Mouse (Mus musculus): Measurements from ENCODE around the gene Slc16a3. TPM values are rescaled to one million over a fixed set of nuclear protein-coding genes. Genes with fewer than 3 reads are reported as not detected.
A peak's percentile ranks its signal among the peaks of the same experiment; 100 is the strongest.

The Slc16a3 gene
- polyA plus RNA-seq, 1 experiment from 2014 or later: 257 TPM

DNA sequence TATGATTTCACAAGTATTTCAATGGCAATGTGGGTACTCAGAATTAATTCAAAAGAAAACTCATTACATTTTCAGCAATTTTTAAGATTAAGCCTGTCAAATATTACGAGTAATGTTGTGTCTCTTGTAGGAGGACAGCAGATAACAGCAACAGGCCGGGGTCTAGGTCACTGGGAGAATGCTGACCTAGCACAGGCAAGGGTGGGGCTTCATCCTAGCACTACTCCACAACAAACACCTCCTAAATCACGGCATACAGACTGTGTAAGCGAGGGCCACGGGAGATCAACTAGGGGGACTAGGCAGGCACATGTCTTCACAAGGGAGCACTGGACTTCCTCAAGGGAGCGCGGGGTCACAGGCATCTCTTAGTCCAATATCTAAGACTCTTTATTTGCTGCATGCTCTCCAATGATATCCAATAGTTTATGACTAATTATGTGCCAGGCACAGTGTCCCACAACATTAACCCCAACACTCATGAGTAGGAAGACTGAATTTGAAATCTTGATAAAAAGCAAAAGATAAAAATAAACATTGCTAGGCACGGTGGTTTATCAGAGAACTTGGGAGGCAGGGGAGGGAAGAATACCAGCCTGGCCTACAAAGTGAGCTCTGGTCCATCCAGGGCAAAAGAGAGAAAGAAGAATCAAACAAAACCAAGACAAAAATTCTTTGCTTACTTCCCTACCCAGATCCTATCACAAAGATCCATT, 31.6 kb downstream of the Slc16a3 start:
- peak overlapping the region; percentile 58 for H3K4me2 ChIP-seq
- peaks cover 47% of the 10 kb centered on the region for H3K36me3 ChIP-seq (ENCODE audit: control insufficient read depth, insufficient read depth, low read length)
- H3K4me3 ChIP-seq (ENCODE audit: low read depth, low read length): peak overlapping the region; percentile 21
- no peaks in the 10 kb centered on the region for H3K27me3 ChIP-seq (replicated peaks; ENCODE audit: control insufficient read depth, insufficient read depth, low read length)
- H3K9ac ChIP-seq (ENCODE audit: low read depth, low read length): peak overlapping the region; percentile 31
- peak overlapping the region; percentile 87 for H3K27ac ChIP-seq (ENCODE audit: low read depth, low read length)
- DNase-seq (ENCODE audit: low spot score): no peak
- peak; percentile 61 for ATAC-seq (replicated peaks; ENCODE audit: low FRiP score)
- peaks cover 33% of the 10 kb centered on the region for H3K4me1 ChIP-seq (replicated peaks; ENCODE audit: control insufficient read depth, insufficient read depth, low read length)
- WGBS: 55% methylated on average over 8 of the region's 8 CpGs
- no peaks in the 10 kb centered on the region for H3K9me3 ChIP-seq (ENCODE audit: control insufficient read depth, low read length)

DNA sequence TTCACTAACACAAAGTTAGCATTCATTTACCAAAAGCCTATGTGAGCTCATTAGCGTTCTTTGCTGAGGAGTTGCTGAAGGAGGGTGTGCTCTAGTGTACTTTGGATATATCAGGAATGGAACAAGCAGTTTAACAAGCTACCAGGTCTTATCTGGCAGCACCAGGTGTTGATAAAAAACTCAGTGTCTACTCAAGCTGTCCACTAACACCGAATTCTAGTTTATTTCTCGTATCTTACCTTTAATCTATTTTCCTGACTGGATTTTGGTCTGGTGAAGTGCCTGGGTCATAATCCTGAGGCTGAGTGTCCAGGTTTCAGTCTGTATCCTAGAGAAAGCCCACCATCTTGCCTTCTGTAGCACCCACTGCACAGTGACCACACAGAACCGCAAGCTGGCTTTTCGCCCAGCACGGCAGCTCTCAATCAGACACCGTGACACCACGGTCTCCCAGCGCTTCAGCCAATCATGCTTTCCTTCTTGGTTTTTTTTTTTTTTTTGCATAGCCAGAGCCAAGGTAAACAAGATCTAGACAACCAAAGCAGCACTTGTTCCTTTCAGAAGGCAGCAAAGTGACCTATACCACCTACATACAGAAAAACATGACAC, 32.3 kb downstream of the Slc16a3 start:
- H3K27ac ChIP-seq (ENCODE audit: low read depth, low read length): peak overlapping the region; percentile 87
- WGBS: 51% methylated on average over 9 of the region's 9 CpGs
- ATAC-seq (replicated peaks; ENCODE audit: low FRiP score): peak; percentile 91
- H3K9me3 ChIP-seq (ENCODE audit: control insufficient read depth, low read length): no peaks in the 10 kb centered on the region
- peak overlapping the region; percentile 58 for H3K4me2 ChIP-seq
- no peaks in the 10 kb centered on the region for H3K27me3 ChIP-seq (replicated peaks; ENCODE audit: control insufficient read depth, insufficient read depth, low read length)
- peaks cover 35% of the 10 kb centered on the region for H3K4me1 ChIP-seq (replicated peaks; ENCODE audit: control insufficient read depth, insufficient read depth, low read length)
- peak overlapping the region; percentile 31 for H3K9ac ChIP-seq (ENCODE audit: low read depth, low read length)
- no peak for DNase-seq (ENCODE audit: low spot score)
- H3K36me3 ChIP-seq (ENCODE audit: control insufficient read depth, insufficient read depth, low read length): peaks cover 42% of the 10 kb centered on the region
- H3K4me3 ChIP-seq (ENCODE audit: low read depth, low read length): peak overlapping the region; percentile 21; the same call in 1 of the 2 replicates

DNA sequence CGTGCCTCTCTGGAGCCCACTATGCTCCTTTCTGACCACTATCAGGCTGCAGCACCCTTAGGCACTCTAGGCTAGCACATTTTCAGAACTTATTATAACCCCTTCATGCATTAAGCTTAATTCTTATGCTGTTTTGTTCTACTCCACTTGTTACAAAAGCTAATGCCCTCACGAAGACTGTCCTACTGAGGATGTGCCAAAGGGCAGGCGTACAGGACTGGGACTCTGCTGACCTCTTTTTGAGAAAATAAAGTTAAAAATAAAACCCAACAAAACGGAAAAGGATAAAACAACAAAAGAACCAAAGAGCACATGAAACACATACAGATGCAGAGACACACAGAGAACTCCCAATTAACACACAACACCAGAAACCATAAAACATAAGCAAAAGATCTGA, 33.4 kb downstream of the Slc16a3 start:
- no peak overlapping the region for H3K9ac ChIP-seq (ENCODE audit: low read depth, low read length)
- DNase-seq (ENCODE audit: low spot score): no peak
- H3K4me1 ChIP-seq (replicated peaks; ENCODE audit: control insufficient read depth, insufficient read depth, low read length): peaks cover 41% of the 10 kb centered on the region
- H3K4me2 ChIP-seq: no peak overlapping the region
- no peaks in the 10 kb centered on the region for H3K27me3 ChIP-seq (replicated peaks; ENCODE audit: control insufficient read depth, insufficient read depth, low read length)
- 93% methylated on average over 4 of the region's 4 CpGs for WGBS
- no peak for ATAC-seq (replicated peaks; ENCODE audit: low FRiP score)
- no peak overlapping the region for H3K4me3 ChIP-seq (ENCODE audit: low read depth, low read length)
- 0 out of 2 replicates have a peak overlapping the region, but pooled peaks have one; percentile 11 for H3K27ac ChIP-seq (ENCODE audit: low read depth, low read length)
- H3K36me3 ChIP-seq (ENCODE audit: control insufficient read depth, insufficient read depth, low read length): peaks cover 44% of the 10 kb centered on the region
- H3K9me3 ChIP-seq (ENCODE audit: control insufficient read depth, low read length): no peaks in the 10 kb centered on the region

DNA sequence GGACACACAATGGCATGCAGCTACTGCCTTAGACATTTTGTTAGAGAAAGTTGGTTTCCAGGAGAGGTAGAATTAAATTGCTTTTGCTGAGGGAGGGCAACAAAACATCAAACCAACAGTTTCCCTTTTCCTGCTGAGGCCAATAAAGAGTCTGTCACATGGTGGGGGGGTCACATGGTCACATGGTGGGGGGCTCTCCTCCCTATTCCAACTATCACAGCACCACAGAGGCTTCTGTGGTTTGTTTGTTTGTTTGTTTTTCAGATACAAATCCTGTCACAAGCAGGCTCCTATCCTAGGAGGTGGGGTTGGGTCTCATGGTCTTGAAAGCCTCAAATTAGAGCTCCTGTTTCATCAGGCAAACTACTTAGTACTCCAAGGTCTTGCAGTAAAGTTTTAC, 34.2 kb downstream of the Slc16a3 start:
- Histone ChIP-seq H3K36me3 (ENCODE audit: control insufficient read depth, insufficient read depth, low read length) (peaks cover 42% of the 10 kb centered on the region), H3K9ac (ENCODE audit: low read depth, low read length) (no peak overlapping the region), H3K4me1 (replicated peaks; ENCODE audit: control insufficient read depth, insufficient read depth, low read length) (peaks cover 47% of the 10 kb centered on the region), H3K4me2 (no peak overlapping the region), H3K27ac (ENCODE audit: low read depth, low read length) (no peak overlapping the region), H3K27me3 (replicated peaks; ENCODE audit: control insufficient read depth, insufficient read depth, low read length) (no peaks in the 10 kb centered on the region), H3K9me3 (ENCODE audit: control insufficient read depth, low read length) (no peaks in the 10 kb centered on the region), H3K4me3 (ENCODE audit: low read depth, low read length) (no peak overlapping the region)
- no peak for DNase-seq (ENCODE audit: low spot score)
- ATAC-seq (replicated peaks; ENCODE audit: low FRiP score): no peak

DNA sequence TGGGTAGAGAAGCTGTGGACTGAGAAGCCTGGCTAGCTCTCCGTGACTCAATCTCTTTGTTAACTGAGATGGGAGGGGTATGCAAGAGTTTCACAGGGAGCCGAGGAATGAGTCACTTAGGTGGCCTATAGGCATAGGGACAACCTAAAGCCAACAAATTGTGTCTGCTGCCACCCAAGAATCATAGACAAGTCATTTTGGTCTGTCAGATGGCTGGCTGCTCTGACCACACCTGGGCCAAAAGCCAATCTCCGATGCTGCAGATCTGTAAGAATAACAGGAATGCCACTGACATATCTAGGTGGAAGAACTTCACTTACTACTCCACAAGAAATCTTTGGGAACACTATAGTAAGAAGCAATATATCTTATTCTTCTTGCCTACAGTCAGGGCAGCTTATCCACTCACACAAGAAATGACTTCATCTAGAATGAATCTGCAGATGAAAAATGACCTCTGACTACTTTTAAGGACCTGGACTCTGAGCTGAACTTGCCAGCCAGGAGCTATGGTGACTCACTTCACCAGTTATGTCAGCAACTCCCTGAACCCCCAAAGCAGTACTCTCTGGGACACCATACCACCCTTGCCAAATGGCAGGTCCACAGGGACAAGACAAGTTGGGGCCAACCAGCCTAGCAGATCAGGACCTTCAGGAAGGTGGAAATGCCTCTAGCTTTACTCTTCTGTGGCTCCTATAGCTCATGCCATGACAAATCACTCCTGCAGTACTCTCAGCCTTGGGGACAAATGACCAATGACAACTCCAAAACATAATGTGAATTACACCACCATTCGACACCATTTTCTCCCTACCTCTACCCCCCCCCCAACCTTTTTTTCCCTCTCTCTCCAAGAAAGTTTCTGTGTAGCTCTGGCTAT, 36.4 kb downstream of the Slc16a3 start:
- no peaks in the 10 kb centered on the region for H3K9me3 ChIP-seq (ENCODE audit: control insufficient read depth, low read length)
- no peaks in the 10 kb centered on the region for H3K27me3 ChIP-seq (replicated peaks; ENCODE audit: control insufficient read depth, insufficient read depth, low read length)
- no peak overlapping the region for H3K4me2 ChIP-seq
- peaks cover 62% of the 10 kb centered on the region for H3K4me1 ChIP-seq (replicated peaks; ENCODE audit: control insufficient read depth, insufficient read depth, low read length)
- ATAC-seq (replicated peaks; ENCODE audit: low FRiP score) (no peak), DNase-seq (ENCODE audit: low spot score) (no peak)
- 88% methylated on average over 4 of the region's 4 CpGs for WGBS
- no peak overlapping the region for H3K4me3 ChIP-seq (ENCODE audit: low read depth, low read length)
- peaks cover 36% of the 10 kb centered on the region for H3K36me3 ChIP-seq (ENCODE audit: control insufficient read depth, insufficient read depth, low read length)
- H3K27ac ChIP-seq (ENCODE audit: low read depth, low read length): no peak overlapping the region
- no peak overlapping the region for H3K9ac ChIP-seq (ENCODE audit: low read depth, low read length)

DNA sequence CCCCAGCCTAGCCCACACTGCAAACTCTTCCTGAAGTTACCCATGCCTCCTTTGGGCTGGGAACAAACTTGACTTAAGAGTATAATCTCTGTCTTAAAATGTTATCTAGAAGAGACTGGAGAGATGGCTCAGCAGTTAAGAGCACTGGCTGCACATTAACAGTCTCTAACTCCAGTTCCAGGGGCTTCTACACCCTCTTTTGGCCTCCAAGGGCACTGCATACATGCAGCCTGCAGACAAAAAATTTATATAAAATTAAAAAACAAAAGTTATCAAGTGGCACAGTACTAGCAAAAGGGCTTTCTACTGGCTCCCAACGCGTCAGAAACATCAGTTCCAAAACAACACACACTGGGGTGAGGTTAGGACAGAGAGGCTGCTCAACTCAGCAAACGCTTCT, 39.3 kb downstream of the Slc16a3 start:
- no peak for ATAC-seq (replicated peaks; ENCODE audit: low FRiP score)
- 79% methylated on average over 3 of the region's 3 CpGs for WGBS
- H3K36me3 ChIP-seq (ENCODE audit: control insufficient read depth, insufficient read depth, low read length): peaks cover 17% of the 10 kb centered on the region
- no peaks in the 10 kb centered on the region for H3K27me3 ChIP-seq (replicated peaks; ENCODE audit: control insufficient read depth, insufficient read depth, low read length)
- no peaks in the 10 kb centered on the region for H3K9me3 ChIP-seq (ENCODE audit: control insufficient read depth, low read length)
- no peak overlapping the region for H3K4me2 ChIP-seq
- no peak overlapping the region for H3K4me3 ChIP-seq (ENCODE audit: low read depth, low read length)
- no peak overlapping the region for H3K9ac ChIP-seq (ENCODE audit: low read depth, low read length)
- no peak overlapping the region for H3K27ac ChIP-seq (ENCODE audit: low read depth, low read length)
- DNase-seq (ENCODE audit: low spot score): no peak
- peaks cover 52% of the 10 kb centered on the region for H3K4me1 ChIP-seq (replicated peaks; ENCODE audit: control insufficient read depth, insufficient read depth, low read length)

DNA sequence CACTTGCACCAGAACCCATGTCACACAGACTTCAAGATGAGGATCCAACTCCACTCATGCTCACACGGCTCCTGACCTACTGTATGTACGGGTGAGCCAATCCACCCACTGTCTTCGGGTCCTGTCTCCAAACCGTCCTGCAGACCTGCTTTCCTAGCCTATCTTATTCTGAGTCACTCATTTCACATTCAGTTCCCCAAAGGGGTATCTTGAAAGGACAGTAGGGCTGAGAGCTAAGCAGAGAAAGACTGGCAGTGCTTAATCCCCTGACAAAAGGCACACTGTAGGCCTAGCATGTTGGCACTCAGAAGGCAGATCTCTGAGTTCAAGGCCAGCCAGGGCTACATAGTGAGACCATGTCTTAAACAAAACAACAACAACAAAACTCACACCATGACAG, 40.1 kb downstream of the Slc16a3 start:
- H3K4me3 ChIP-seq (ENCODE audit: low read depth, low read length): peak overlapping the region; percentile 13
- peak overlapping the region; percentile 87 for H3K4me2 ChIP-seq

DNA sequence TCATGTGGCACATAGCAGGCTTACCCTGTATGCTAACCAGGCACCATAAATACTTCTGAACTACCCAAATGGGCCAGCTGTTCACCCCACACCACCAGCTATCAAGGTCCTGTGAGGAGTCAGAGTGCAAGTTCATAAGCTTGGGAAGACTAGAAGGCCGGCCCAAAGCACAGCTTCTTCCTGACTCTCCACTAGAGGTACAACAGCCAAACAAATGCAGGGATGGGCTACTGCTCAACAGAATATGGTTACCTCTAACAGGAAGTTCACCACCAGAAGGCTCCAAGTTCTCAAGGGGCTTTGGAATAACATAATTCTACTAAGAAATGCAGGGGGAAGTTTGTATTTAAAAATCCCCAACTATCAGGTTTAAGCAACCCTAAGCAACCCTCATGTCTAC, 41.2 kb downstream of the Slc16a3 start:
- ATAC-seq (replicated peaks; ENCODE audit: low FRiP score) (no peak), DNase-seq (ENCODE audit: low spot score) (no peak)
- Histone ChIP-seq H3K4me2 (peak overlapping the region; percentile 87), H3K9me3 (ENCODE audit: control insufficient read depth, low read length) (no peaks in the 10 kb centered on the region), H3K27me3 (replicated peaks; ENCODE audit: control insufficient read depth, insufficient read depth, low read length) (no peaks in the 10 kb centered on the region), H3K9ac (ENCODE audit: low read depth, low read length) (peak overlapping the region; percentile 99), H3K4me3 (ENCODE audit: low read depth, low read length) (peak overlapping the region; percentile 100), H3K4me1 (replicated peaks; ENCODE audit: control insufficient read depth, insufficient read depth, low read length) (peaks cover 51% of the 10 kb centered on the region), H3K36me3 (ENCODE audit: control insufficient read depth, insufficient read depth, low read length) (peaks cover 14% of the 10 kb centered on the region), H3K27ac (ENCODE audit: low read depth, low read length) (peak overlapping the region; percentile 97)
- 31% methylated on average over 1 of the region's 1 CpGs for WGBS

More for the DNA sequence above, 40.1 kb downstream of the Slc16a3 start:
- WGBS: 75% methylated on average over 4 of the region's 4 CpGs
- H3K4me1 ChIP-seq (replicated peaks; ENCODE audit: control insufficient read depth, insufficient read depth, low read length): peaks cover 51% of the 10 kb centered on the region
- no peaks in the 10 kb centered on the region for H3K27me3 ChIP-seq (replicated peaks; ENCODE audit: control insufficient read depth, insufficient read depth, low read length)
- no peak overlapping the region for H3K27ac ChIP-seq (ENCODE audit: low read depth, low read length)
- DNase-seq (ENCODE audit: low spot score): no peak
- no peaks in the 10 kb centered on the region for H3K9me3 ChIP-seq (ENCODE audit: control insufficient read depth, low read length)
- peak overlapping the region; percentile 10; the same call in 1 of the 2 replicates for H3K9ac ChIP-seq (ENCODE audit: low read depth, low read length)
- ATAC-seq (replicated peaks; ENCODE audit: low FRiP score): no peak
- peaks cover 14% of the 10 kb centered on the region for H3K36me3 ChIP-seq (ENCODE audit: control insufficient read depth, insufficient read depth, low read length)

All from liver, embryonic 11.5 days (tissue).